Mouse (Mus musculus): Measurements from ENCODE around the gene A730049H05Rik. TPM values are rescaled to one million over a fixed set of nuclear protein-coding genes. Genes with fewer than 3 reads are reported as not detected.

A730049H05Rik gene
- polyA plus RNA-seq, 1 experiment: 2.6 TPM

GRCm38 (mm10) chr6:92876121-92876520, 59.8 kb downstream of the A730049H05Rik start:
- Histone ChIP-seq H3K27me3 (replicated peaks; ENCODE audit: control insufficient read depth, insufficient read depth, low read length) (no peaks in the 10 kb centered on the region), H3K4me3 (ENCODE audit: insufficient read depth, low read depth, low read length) (no peak overlapping the region), H3K4me1 (ENCODE audit: control insufficient read depth, insufficient read depth, low read length) (0 out of 2 replicates have a peak, but pooled peaks cover 3% of the 10 kb centered on the region), H3K27ac (ENCODE audit: insufficient read depth, low read depth, low read length) (no peak overlapping the region), H3K36me3 (ENCODE audit: control insufficient read depth, insufficient read depth, low read length) (no peaks in the 10 kb centered on the region)
- no peak for DNase-seq
- TF ChIP-seq POLR2A (IDR thresholded peaks at IDR 0.05; ENCODE audit: low read depth, low read length) (no peak), CTCF (conservative IDR thresholded peaks at IDR 0.05; ENCODE audit: insufficient read depth, insufficient read length, low read depth, low read length) (no peak)
- WGBS: 65% methylated on average over 5 of the region's 5 CpGs

GRCm38 (mm10) chr6:92877236-92877635, 61.0 kb downstream of the A730049H05Rik start:
- no peak for DNase-seq
- Histone ChIP-seq H3K27me3 (replicated peaks; ENCODE audit: control insufficient read depth, insufficient read depth, low read length) (no peaks in the 10 kb centered on the region), H3K27ac (ENCODE audit: insufficient read depth, low read depth, low read length) (no peak overlapping the region), H3K4me3 (ENCODE audit: insufficient read depth, low read depth, low read length) (no peak overlapping the region), H3K36me3 (ENCODE audit: control insufficient read depth, insufficient read depth, low read length) (no peaks in the 10 kb centered on the region), H3K4me1 (ENCODE audit: control insufficient read depth, insufficient read depth, low read length) (0 out of 2 replicates have a peak, but pooled peaks cover 3% of the 10 kb centered on the region)
- TF ChIP-seq POLR2A (IDR thresholded peaks at IDR 0.05; ENCODE audit: low read depth, low read length) (no peak), CTCF (conservative IDR thresholded peaks at IDR 0.05; ENCODE audit: insufficient read depth, insufficient read length, low read depth, low read length) (no peak)
- 97% methylated on average over 4 of the region's 4 CpGs for WGBS

DNA sequence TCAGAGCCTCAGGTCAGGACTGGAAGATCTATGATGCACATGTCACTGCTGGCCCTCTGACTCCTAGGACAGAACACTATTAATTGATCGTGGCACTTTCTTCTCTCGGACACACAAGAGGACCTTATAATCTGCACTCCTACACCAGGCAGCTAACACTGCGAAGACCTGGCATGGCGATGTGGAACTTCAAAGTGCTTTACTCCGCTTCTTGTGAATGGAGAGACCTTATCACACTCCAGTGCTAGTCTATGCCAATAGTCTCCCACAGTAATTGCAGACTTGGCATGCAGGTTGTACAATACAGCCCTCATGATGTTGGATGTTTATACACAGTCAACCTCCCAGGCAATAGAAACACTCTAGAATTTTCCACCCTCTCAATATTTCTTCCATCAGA, 62.5 kb downstream of the A730049H05Rik start:
- Histone ChIP-seq H3K4me1 (ENCODE audit: control insufficient read depth, insufficient read depth, low read length) (peaks cover 18% of the 10 kb centered on the region), H3K27ac (ENCODE audit: insufficient read depth, low read depth, low read length) (no peak overlapping the region), H3K36me3 (ENCODE audit: control insufficient read depth, insufficient read depth, low read length) (no peaks in the 10 kb centered on the region), H3K27me3 (replicated peaks; ENCODE audit: control insufficient read depth, insufficient read depth, low read length) (no peaks in the 10 kb centered on the region), H3K4me3 (ENCODE audit: insufficient read depth, low read depth, low read length) (no peak overlapping the region)
- no peak for DNase-seq
- WGBS: 85% methylated on average over 5 of the region's 5 CpGs
- no peak for TF ChIP-seq POLR2A (IDR thresholded peaks at IDR 0.05; ENCODE audit: low read depth, low read length)
- no peak for TF ChIP-seq CTCF (conservative IDR thresholded peaks at IDR 0.05; ENCODE audit: insufficient read depth, insufficient read length, low read depth, low read length)

- Histone ChIP-seq H3K27ac (ENCODE audit: insufficient read depth, low read depth, low read length) (no peak overlapping the region), H3K27me3 (replicated peaks; ENCODE audit: control insufficient read depth, insufficient read depth, low read length) (no peaks in the 10 kb centered on the region), H3K4me1 (ENCODE audit: control insufficient read depth, insufficient read depth, low read length) (peaks cover 18% of the 10 kb centered on the region), H3K36me3 (ENCODE audit: control insufficient read depth, insufficient read depth, low read length) (no peaks in the 10 kb centered on the region), H3K4me3 (ENCODE audit: insufficient read depth, low read depth, low read length) (no peak overlapping the region)
- DNase-seq: no peak
- TF ChIP-seq POLR2A (IDR thresholded peaks at IDR 0.05; ENCODE audit: low read depth, low read length) (no peak), CTCF (conservative IDR thresholded peaks at IDR 0.05; ENCODE audit: insufficient read depth, insufficient read length, low read depth, low read length) (no peak)
- 59% methylated on average over 14 of the region's 14 CpGs for WGBS
Measured at GRCm38 (mm10) chr6:92879700-92880265, 63.5 kb downstream of the A730049H05Rik start.

- H3K36me3 ChIP-seq (ENCODE audit: control insufficient read depth, insufficient read depth, low read length): no peaks in the 10 kb centered on the region; the same call in 1 of the 2 replicates
- no peak for TF ChIP-seq CTCF (conservative IDR thresholded peaks at IDR 0.05; ENCODE audit: insufficient read depth, insufficient read length, low read depth, low read length)
- no peak for TF ChIP-seq POLR2A (IDR thresholded peaks at IDR 0.05; ENCODE audit: low read depth, low read length)
- peak; percentile 10 for DNase-seq
- H3K27ac ChIP-seq (ENCODE audit: insufficient read depth, low read depth, low read length): no peak overlapping the region
- 85% methylated on average over 5 of the region's 5 CpGs for whole genome bisulfite sequencing
- H3K27me3 ChIP-seq (replicated peaks; ENCODE audit: control insufficient read depth, insufficient read depth, low read length): no peaks in the 10 kb centered on the region
- H3K4me3 ChIP-seq (ENCODE audit: insufficient read depth, low read depth, low read length): no peak overlapping the region
- peaks cover 15% of the 10 kb centered on the region for H3K4me1 ChIP-seq (ENCODE audit: control insufficient read depth, insufficient read depth, low read length)
Measured at GRCm38 (mm10) chr6:92882446-92882845, 66.2 kb downstream of the A730049H05Rik start.

GRCm38 (mm10) chr6:92883131-92883900, 67.0 kb downstream of the A730049H05Rik start:
- 52% methylated on average over 9 of the region's 9 CpGs for WGBS
- Histone ChIP-seq H3K27me3 (replicated peaks; ENCODE audit: control insufficient read depth, insufficient read depth, low read length) (no peaks in the 10 kb centered on the region), H3K27ac (ENCODE audit: insufficient read depth, low read depth, low read length) (no peak overlapping the region), H3K36me3 (ENCODE audit: control insufficient read depth, insufficient read depth, low read length) (no peaks in the 10 kb centered on the region; the same call in 1 of the 2 replicates), H3K4me1 (ENCODE audit: control insufficient read depth, insufficient read depth, low read length) (peaks cover 15% of the 10 kb centered on the region), H3K4me3 (ENCODE audit: insufficient read depth, low read depth, low read length) (no peak overlapping the region)
- DNase-seq: peak; percentile 72
- no peak for TF ChIP-seq CTCF (conservative IDR thresholded peaks at IDR 0.05; ENCODE audit: insufficient read depth, insufficient read length, low read depth, low read length)
- TF ChIP-seq POLR2A (IDR thresholded peaks at IDR 0.05; ENCODE audit: low read depth, low read length): no peak

GRCm38 (mm10) chr6:92891535-92891934, 75.3 kb downstream of the A730049H05Rik start:
- H3K36me3 ChIP-seq (ENCODE audit: control insufficient read depth, insufficient read depth, low read length): no peaks in the 10 kb centered on the region; the same call in 1 of the 2 replicates

More at GRCm38 (mm10) chr6:92891535-92891934, 75.3 kb downstream of the A730049H05Rik start:
- no peak for TF ChIP-seq POLR2A (IDR thresholded peaks at IDR 0.05; ENCODE audit: low read depth, low read length)
- TF ChIP-seq CTCF (conservative IDR thresholded peaks at IDR 0.05; ENCODE audit: insufficient read depth, insufficient read length, low read depth, low read length): no peak
- no peak overlapping the region for H3K27ac ChIP-seq (ENCODE audit: insufficient read depth, low read depth, low read length)
- DNase-seq: no peak
- H3K27me3 ChIP-seq (replicated peaks; ENCODE audit: control insufficient read depth, insufficient read depth, low read length): no peaks in the 10 kb centered on the region
- no peak overlapping the region for H3K4me3 ChIP-seq (ENCODE audit: insufficient read depth, low read depth, low read length)
- no peaks in the 10 kb centered on the region for H3K4me1 ChIP-seq (ENCODE audit: control insufficient read depth, insufficient read depth, low read length)
- WGBS: 47% methylated on average over 1 of the region's 1 CpGs

Other genes with a start within 250 kb of the A730049H05Rik start
- gene Prickle2, start 110.3 kb upstream of the A730049H05Rik start, polyA plus RNA-seq (2012; rRNA removed): 2.3 and 2.5 TPM in 2 replicates
- 0.01 TPM in 1 of 2 replicates, not detected in the other for gene Gm15737, start 52.9 kb downstream of the A730049H05Rik start, polyA plus RNA-seq (2012; rRNA removed)
- gene Adamts9, start 127.0 kb downstream of the A730049H05Rik start, polyA plus RNA-seq (2012; rRNA removed): 6.3 and 6.7 TPM in 2 replicates

All from kidney, adult 2 months (tissue).